Mouse (Mus musculus): ENCODE measurements around the gene Atad2b. TPM values are rescaled to one million over a fixed set of nuclear protein-coding genes. Genes with fewer than 3 reads are reported as not detected.
A peak's percentile ranks its signal among the peaks of the same experiment; 100 is the strongest.

The Atad2b gene
- total and polyA plus RNA-seq, 3 experiments: 4.0 to 14.6 (median 13.7) TPM

DNA sequence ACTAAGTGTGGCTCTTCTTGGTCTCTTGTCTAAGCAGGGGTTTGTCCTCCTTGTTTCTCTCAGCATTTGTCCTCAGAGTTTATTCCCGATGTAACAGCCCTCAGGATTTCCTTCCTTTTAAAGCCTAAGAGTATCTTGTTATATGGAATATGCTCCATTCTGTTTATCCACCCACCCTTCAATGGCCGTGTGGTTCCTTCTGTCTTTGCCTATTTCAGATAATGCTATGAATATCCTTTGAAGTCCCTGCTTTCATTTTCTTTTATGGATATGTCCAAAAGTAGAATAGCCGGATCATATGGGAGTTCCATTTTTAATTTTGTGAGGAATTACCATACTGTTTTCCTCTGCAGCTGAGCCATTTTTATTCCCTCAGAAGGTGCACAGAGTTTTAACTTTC is 153.0 kb downstream of the Atad2b start:
- H3K9ac ChIP-seq (ENCODE audit: low read depth, low read length): no peak overlapping the region
- DNase-seq: no peak
- no peaks in the 10 kb centered on the region for H3K4me1 ChIP-seq (ENCODE audit: control insufficient read depth, insufficient read depth, low read length)
- TF ChIP-seq POLR2A (IDR thresholded peaks at IDR 0.05; ENCODE audit: insufficient read depth, low read depth, low read length) (no peak), CTCF (IDR thresholded peaks at IDR 0.05) (no peak), EP300 (IDR thresholded peaks at IDR 0.05; ENCODE audit: insufficient read depth, low read depth, low read length) (no peak)
- H3K36me3 ChIP-seq (ENCODE audit: control insufficient read depth, insufficient read depth, low read length): no peaks in the 10 kb centered on the region
- H3K27ac ChIP-seq: no peak overlapping the region
- H3K79me2 ChIP-seq (replicated peaks; ENCODE audit: control insufficient read depth, insufficient read depth, low read length): no peaks in the 10 kb centered on the region
- no peak overlapping the region for H3K4me3 ChIP-seq
- H3K27me3 ChIP-seq (ENCODE audit: control insufficient read depth, insufficient read depth, low read length): no peaks in the 10 kb centered on the region
- WGBS: 62% methylated on average over 3 of the region's 3 CpGs
- intact Hi-C loops (cut with DNase I): no loop called here

DNA sequence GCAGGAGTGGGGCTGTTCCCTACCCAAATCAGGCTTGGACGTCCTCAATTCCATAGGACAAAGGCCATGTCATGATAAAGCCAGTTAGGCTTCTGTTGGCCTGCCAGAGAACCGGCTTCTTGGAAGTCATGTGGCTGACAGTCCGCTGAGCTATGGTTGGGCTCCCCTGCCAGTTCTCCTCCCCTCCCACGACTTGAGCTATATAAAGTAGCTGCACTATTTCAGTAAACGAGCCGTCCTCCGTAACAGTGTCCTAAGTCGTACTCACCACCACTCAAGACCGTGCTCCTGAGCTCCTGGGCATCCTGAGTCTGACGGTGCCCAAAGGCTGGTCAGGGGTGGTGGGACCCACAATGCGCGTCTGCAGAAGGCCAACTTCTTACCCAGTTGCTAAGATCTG is 156.0 kb downstream of the Atad2b start:
- Histone ChIP-seq H3K36me3 (ENCODE audit: control insufficient read depth, insufficient read depth, low read length) (no peaks in the 10 kb centered on the region), H3K27ac (no peak overlapping the region), H3K4me3 (no peak overlapping the region; the same call in 1 of the 2 replicates), H3K27me3 (ENCODE audit: control insufficient read depth, insufficient read depth, low read length) (no peaks in the 10 kb centered on the region), H3K9ac (ENCODE audit: low read depth, low read length) (no peak overlapping the region), H3K4me1 (ENCODE audit: control insufficient read depth, insufficient read depth, low read length) (no peaks in the 10 kb centered on the region), H3K79me2 (replicated peaks; ENCODE audit: control insufficient read depth, insufficient read depth, low read length) (no peaks in the 10 kb centered on the region)
- intact Hi-C loops (cut with DNase I): no loop called here
- TF ChIP-seq CTCF (IDR thresholded peaks at IDR 0.05) (no peak), EP300 (IDR thresholded peaks at IDR 0.05; ENCODE audit: insufficient read depth, low read depth, low read length) (no peak), POLR2A (IDR thresholded peaks at IDR 0.05; ENCODE audit: insufficient read depth, low read depth, low read length) (no peak)
- 54% methylated on average over 12 of the region's 12 CpGs for WGBS
- DNase-seq: peak; percentile 26 to 51

DNA sequence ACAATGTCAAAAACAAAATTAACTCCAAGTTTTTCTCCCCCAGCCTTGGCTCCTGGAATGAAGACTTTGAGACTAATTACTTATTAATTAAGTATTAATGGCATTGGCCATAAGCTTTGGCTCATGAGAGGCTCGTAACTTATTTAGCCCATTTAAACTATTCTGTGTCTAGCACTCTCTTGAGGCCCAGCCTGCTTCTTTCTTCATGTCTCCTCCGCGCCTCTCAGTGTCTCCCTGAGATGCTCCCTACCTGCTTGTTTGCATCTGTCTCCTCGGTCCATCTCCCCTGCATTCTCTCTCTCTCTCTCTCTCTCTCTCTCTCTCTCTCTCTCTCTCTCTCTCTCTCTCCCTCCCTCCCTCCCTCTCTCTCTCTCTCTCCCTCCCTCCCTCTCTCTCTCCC is 164.3 kb downstream of the Atad2b start:
- no peaks in the 10 kb centered on the region for H3K36me3 ChIP-seq (ENCODE audit: control insufficient read depth, insufficient read depth, low read length)
- intact Hi-C loops (cut with DNase I): no loop called here
- H3K4me3 ChIP-seq: no peak overlapping the region
- TF ChIP-seq POLR2A (IDR thresholded peaks at IDR 0.05; ENCODE audit: insufficient read depth, low read depth, low read length): no peak
- TF ChIP-seq EP300 (IDR thresholded peaks at IDR 0.05; ENCODE audit: insufficient read depth, low read depth, low read length): no peak
- no peak for TF ChIP-seq CTCF (IDR thresholded peaks at IDR 0.05)
- H3K27me3 ChIP-seq (ENCODE audit: control insufficient read depth, insufficient read depth, low read length): no peaks in the 10 kb centered on the region
- no peak overlapping the region for H3K9ac ChIP-seq (ENCODE audit: low read depth, low read length)
- no peaks in the 10 kb centered on the region for H3K4me1 ChIP-seq (ENCODE audit: control insufficient read depth, insufficient read depth, low read length)
- DNase-seq: no peak
- no peak overlapping the region for H3K27ac ChIP-seq
- 94% methylated on average over 4 of the region's 4 CpGs for WGBS
- H3K79me2 ChIP-seq (replicated peaks; ENCODE audit: control insufficient read depth, insufficient read depth, low read length): no peaks in the 10 kb centered on the region

DNA sequence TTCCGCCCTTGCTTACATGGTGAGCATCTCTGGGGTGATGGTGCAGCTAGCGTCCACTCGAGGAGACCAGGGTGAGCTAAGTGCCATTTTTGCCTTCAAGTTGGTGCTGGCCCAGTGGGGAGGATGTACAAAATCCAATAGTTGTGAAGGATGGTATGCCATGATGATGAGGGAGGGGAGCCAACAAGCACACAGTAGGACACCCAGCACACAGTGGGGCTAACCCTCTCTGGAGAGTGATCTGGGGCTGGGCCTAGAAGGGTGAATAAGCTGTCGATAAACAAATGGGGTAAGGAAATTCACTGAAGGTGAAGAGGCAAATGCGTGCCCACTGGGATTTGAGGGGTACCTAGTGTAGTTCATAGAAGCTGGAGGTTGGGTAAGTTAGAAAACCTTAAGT is 167.6 kb downstream of the Atad2b start:
- 96% methylated on average over 5 of the region's 5 CpGs for WGBS
- H3K4me3 ChIP-seq: no peak overlapping the region
- H3K4me1 ChIP-seq (ENCODE audit: control insufficient read depth, insufficient read depth, low read length): peaks cover 2% of the 10 kb centered on the region; the same call in 1 of the 2 replicates
- no peaks in the 10 kb centered on the region for H3K27me3 ChIP-seq (ENCODE audit: control insufficient read depth, insufficient read depth, low read length)
- no peaks in the 10 kb centered on the region for H3K36me3 ChIP-seq (ENCODE audit: control insufficient read depth, insufficient read depth, low read length)
- no peak overlapping the region for H3K27ac ChIP-seq
- TF ChIP-seq CTCF (IDR thresholded peaks at IDR 0.05) (no peak), EP300 (IDR thresholded peaks at IDR 0.05; ENCODE audit: insufficient read depth, low read depth, low read length) (no peak), POLR2A (IDR thresholded peaks at IDR 0.05; ENCODE audit: insufficient read depth, low read depth, low read length) (no peak)
- no peaks in the 10 kb centered on the region for H3K79me2 ChIP-seq (replicated peaks; ENCODE audit: control insufficient read depth, insufficient read depth, low read length)
- intact Hi-C loops (cut with DNase I): no loop called here
- no peak for DNase-seq
- H3K9ac ChIP-seq (ENCODE audit: low read depth, low read length): no peak overlapping the region

DNA sequence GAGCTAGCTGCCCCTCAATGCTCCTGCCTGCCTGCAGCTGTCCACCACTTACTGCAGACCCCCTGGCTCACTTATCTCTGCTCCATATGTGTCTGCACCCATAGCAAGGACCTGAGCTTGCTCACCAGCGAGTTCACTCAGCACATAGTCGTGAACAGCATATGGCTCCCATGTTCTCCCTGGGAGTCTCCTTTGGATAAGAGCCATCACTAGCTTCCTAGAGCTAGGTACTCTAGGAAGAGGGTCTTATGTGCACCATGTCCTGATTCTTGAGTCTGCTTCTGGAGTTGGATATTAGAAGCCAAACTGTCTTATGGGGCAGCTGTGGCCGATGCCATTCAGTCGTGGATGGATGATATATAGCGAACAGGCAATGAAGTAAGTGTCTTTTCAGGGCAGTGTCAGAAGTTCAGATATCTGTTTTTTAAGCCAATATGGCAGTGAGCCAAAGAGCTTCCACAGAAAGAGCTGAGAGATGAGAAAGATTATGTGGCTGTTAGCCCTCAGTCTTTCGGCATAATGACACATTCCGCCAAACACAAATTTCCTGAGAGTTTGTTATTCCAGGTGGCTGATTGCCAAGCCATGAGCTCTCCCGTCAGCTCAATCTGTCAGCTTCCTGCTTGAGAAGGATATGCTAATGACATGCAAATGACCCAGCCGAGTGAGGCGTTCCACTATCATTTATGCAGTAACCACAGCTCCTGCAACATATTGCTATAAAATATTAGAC is 170.8 kb downstream of the Atad2b start:
- H3K27ac ChIP-seq: no peak overlapping the region
- 0 out of 2 replicates have a peak, but pooled peaks cover 1% of the 10 kb centered on the region for H3K27me3 ChIP-seq (ENCODE audit: control insufficient read depth, insufficient read depth, low read length)

DNA sequence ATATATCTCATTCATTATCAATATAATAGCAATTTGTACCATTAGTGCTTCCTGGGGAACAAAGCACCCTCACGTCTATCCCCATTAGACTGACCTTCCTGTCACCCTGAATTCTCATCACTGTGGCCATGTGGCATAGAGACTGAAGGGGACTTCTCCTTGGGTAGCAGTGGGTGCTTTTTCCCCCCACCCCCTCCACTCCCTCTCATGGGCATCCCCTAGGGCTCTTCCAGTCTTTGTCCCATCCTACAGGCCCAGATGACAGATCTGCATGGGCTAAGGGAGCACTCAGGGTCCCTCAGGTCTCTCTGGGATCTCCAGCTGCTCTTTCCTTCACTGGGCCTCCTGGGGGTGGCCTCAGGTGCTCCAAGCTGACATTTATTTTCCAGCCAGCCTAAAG is 171.5 kb downstream of the Atad2b start:
- 41% methylated on average over 1 of the region's 1 CpGs for WGBS
- Histone ChIP-seq H3K9ac (ENCODE audit: low read depth, low read length) (no peak overlapping the region), H3K27me3 (ENCODE audit: control insufficient read depth, insufficient read depth, low read length) (0 out of 2 replicates have a peak, but pooled peaks cover 1% of the 10 kb centered on the region), H3K27ac (no peak overlapping the region), H3K4me3 (no peak overlapping the region), H3K79me2 (replicated peaks; ENCODE audit: control insufficient read depth, insufficient read depth, low read length) (no peaks in the 10 kb centered on the region), H3K4me1 (ENCODE audit: control insufficient read depth, insufficient read depth, low read length) (peaks cover 2% of the 10 kb centered on the region; the same call in 1 of the 2 replicates), H3K36me3 (ENCODE audit: control insufficient read depth, insufficient read depth, low read length) (no peaks in the 10 kb centered on the region)
- no peak for TF ChIP-seq CTCF (IDR thresholded peaks at IDR 0.05)
- TF ChIP-seq POLR2A (IDR thresholded peaks at IDR 0.05; ENCODE audit: insufficient read depth, low read depth, low read length): no peak
- no peak for TF ChIP-seq EP300 (IDR thresholded peaks at IDR 0.05; ENCODE audit: insufficient read depth, low read depth, low read length)
- no peak for DNase-seq
- intact Hi-C loops (cut with DNase I): no loop called here

More for the DNA sequence above, 170.8 kb downstream of the Atad2b start:
- no peak overlapping the region for H3K4me3 ChIP-seq
- no peaks in the 10 kb centered on the region for H3K36me3 ChIP-seq (ENCODE audit: control insufficient read depth, insufficient read depth, low read length)
- peaks cover 2% of the 10 kb centered on the region; the same call in 1 of the 2 replicates for H3K4me1 ChIP-seq (ENCODE audit: control insufficient read depth, insufficient read depth, low read length)
- intact Hi-C loops (cut with DNase I): no loop called here
- no peak overlapping the region for H3K9ac ChIP-seq (ENCODE audit: low read depth, low read length)
- TF ChIP-seq POLR2A (IDR thresholded peaks at IDR 0.05; ENCODE audit: insufficient read depth, low read depth, low read length) (no peak), CTCF (IDR thresholded peaks at IDR 0.05) (no peak)
- no peaks in the 10 kb centered on the region for H3K79me2 ChIP-seq (replicated peaks; ENCODE audit: control insufficient read depth, insufficient read depth, low read length)
- WGBS: 17% methylated on average over 10 of the region's 10 CpGs
- DNase-seq: peak in 1 of 2 experiments; percentile 21

Other genes with a start within 250 kb of the Atad2b start
- gene Fam228a, start 178.9 kb upstream of the Atad2b start, total RNA-seq (2021): not detected
- gene Fam228a, start 178.9 kb upstream of the Atad2b start, polyA plus RNA-seq (2012; rRNA removed): 0.06 and 0.18 TPM in 2 replicates
- gene Pfn4, start 148.3 kb upstream of the Atad2b start, total RNA-seq (2021): 1 to 10 TPM; 2.5 to 2.9 TPM
- gene Pfn4, start 148.3 kb upstream of the Atad2b start, polyA plus RNA-seq (2012; rRNA removed): 1.8 and 4.3 TPM in 2 replicates
- 1 to 10 TPM; 2.0 to 2.1 TPM for gene Fam228b, start 148.1 kb upstream of the Atad2b start, total RNA-seq (2021)
- 0.88 and 0.97 TPM in 2 replicates for gene Fam228b, start 148.1 kb upstream of the Atad2b start, polyA plus RNA-seq (2012; rRNA removed)
- 10 to 100 TPM; 42.0 to 42.8 TPM for gene Sf3b6, start 99.8 kb upstream of the Atad2b start, total RNA-seq (2021)
- gene Sf3b6, start 99.8 kb upstream of the Atad2b start, polyA plus RNA-seq (2012; rRNA removed): 31.5 and 46.8 TPM in 2 replicates
- 1 to 10 TPM in 1 of 2 experiments, under 1 TPM in 1; 0.50 to 1.1 TPM for gene Fkbp1b, start 75.8 kb upstream of the Atad2b start, total RNA-seq (2021)
- gene Fkbp1b, start 75.8 kb upstream of the Atad2b start, polyA plus RNA-seq (2012; rRNA removed): 2.4 and 3.6 TPM in 2 replicates
- 1 to 10 TPM; 6.2 to 9.1 TPM for gene Wdcp, start 74.0 kb upstream of the Atad2b start, total RNA-seq (2021)
- 7.4 and 12.7 TPM in 2 replicates for gene Wdcp, start 74.0 kb upstream of the Atad2b start, polyA plus RNA-seq (2012; rRNA removed)
- gene Mfsd2b, start 43.0 kb upstream of the Atad2b start, total RNA-seq (2021): 1 to 10 TPM in 1 of 2 experiments, under 1 TPM in 1; 0.55 to 2.3 TPM
- 1.7 and 2.0 TPM in 2 replicates for gene Mfsd2b, start 43.0 kb upstream of the Atad2b start, polyA plus RNA-seq (2012; rRNA removed)
- gene Ubxn2a, start 9.6 kb upstream of the Atad2b start, total RNA-seq (2021): 10 to 100 TPM; 72.1 to 76.0 TPM
- gene Ubxn2a, start 9.6 kb upstream of the Atad2b start, polyA plus RNA-seq (2012; rRNA removed): 11.2 and 22.5 TPM in 2 replicates